Mouse (Mus musculus): ENCODE measurements at regions not wholly inside any gene's neighbourhood (a gene's known extent, or its start where the extent isn't known, plus 50 kb on each side); places are given as distances from the start of the nearest gene placed in this dataset.

DNA sequence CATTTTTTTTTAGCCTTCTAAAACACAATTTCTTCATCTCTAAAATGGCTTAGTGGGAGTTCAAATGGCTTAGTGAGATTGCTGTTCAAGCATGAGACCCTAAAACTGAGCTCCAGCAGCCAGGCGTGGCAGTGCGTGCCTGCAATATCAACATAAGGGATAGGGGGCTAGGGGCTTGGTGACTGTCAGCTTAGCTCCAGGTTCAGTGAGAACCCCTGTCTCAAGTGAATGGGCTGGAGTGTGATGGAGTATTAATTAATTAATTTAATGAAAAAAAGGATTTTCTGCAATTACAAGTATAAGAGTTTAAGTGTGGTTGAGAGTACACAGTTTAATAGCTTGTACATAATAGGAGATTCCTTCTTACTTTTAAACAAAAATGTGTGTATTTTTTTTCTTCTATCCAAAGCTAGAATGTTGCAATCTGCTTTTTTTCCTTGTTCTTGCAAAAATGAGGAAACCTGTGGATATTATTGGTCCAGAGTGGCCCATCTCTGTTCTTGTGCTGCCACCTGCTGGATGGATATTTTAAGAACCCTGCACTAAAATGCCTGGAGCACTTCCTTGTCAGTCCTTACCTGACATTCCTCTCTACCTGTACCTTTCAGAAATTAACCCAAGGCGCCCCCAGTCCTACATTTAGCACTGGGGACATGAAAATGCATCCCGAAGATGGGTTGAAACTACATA is 54.0 kb upstream of the Usp47 start:
- H3K27ac ChIP-seq: no peak overlapping the region
- H3K4me1 ChIP-seq: peaks cover 7% of the 10 kb centered on the region; the same call in 1 of the 2 replicates
- no peak overlapping the region for H3K9ac ChIP-seq
- H3K4me3 ChIP-seq: no peak overlapping the region
- no peak for ATAC-seq (ENCODE audit: low FRiP score)
- H3K9me3 ChIP-seq (replicated peaks): no peaks in the 10 kb centered on the region
- 58% methylated on average over 4 of the region's 4 CpGs for WGBS
- H3K4me2 ChIP-seq (replicated peaks): no peak overlapping the region
- no peaks in the 10 kb centered on the region for H3K27me3 ChIP-seq
- H3K36me3 ChIP-seq: no peaks in the 10 kb centered on the region

DNA sequence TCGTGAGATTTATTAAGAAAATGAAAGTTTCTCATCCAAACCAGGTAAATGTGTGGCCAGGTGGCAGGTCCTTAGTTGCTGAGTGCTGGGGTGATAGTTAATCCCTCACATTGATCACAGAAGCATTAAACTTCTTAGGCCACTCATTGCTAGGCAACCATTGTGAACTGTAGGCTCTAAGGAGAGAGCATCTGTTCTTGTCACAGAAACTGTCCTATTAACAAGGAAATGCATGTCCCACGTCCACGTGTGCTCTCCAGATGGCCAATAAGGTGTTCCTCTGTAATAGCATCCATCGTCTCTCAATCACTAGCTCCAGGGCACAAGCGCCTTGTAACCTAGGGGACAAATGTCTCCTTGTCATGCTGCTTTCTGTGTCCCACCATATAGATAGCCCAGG is 55.0 kb upstream of the Usp47 start:
- Histone ChIP-seq H3K27ac (no peak overlapping the region), H3K27me3 (no peaks in the 10 kb centered on the region), H3K4me2 (replicated peaks) (no peak overlapping the region), H3K4me1 (peaks cover 7% of the 10 kb centered on the region; the same call in 1 of the 2 replicates), H3K4me3 (no peak overlapping the region), H3K36me3 (no peaks in the 10 kb centered on the region), H3K9me3 (replicated peaks) (no peaks in the 10 kb centered on the region), H3K9ac (no peak overlapping the region)
- ATAC-seq (ENCODE audit: low FRiP score): no peak
- WGBS: 55% methylated on average over 5 of the region's 5 CpGs

- no peaks in the 10 kb centered on the region for H3K27me3 ChIP-seq
- no peaks in the 10 kb centered on the region for H3K9me3 ChIP-seq (replicated peaks)
- no peak overlapping the region for H3K9ac ChIP-seq
- ATAC-seq (ENCODE audit: low FRiP score): no peak
- H3K4me3 ChIP-seq: no peak overlapping the region
- no peak overlapping the region for H3K27ac ChIP-seq
- 89% methylated on average over 3 of the region's 3 CpGs for WGBS
- no peak overlapping the region for H3K4me2 ChIP-seq (replicated peaks)
- no peaks in the 10 kb centered on the region for H3K36me3 ChIP-seq
- H3K4me1 ChIP-seq: peaks cover 7% of the 10 kb centered on the region; the same call in 1 of the 2 replicates
Observed at GRCm38 (mm10) chr7:111966716-111967115, 56.6 kb upstream of the Usp47 start.

GRCm38 (mm10) chr7:111963969-111964368 is 59.3 kb upstream of the Usp47 start:
- H3K36me3 ChIP-seq: no peaks in the 10 kb centered on the region
- no peak for ATAC-seq (ENCODE audit: low FRiP score)
- no peak overlapping the region for H3K4me3 ChIP-seq
- H3K9ac ChIP-seq: no peak overlapping the region
- no peaks in the 10 kb centered on the region for H3K9me3 ChIP-seq (replicated peaks)
- H3K27ac ChIP-seq: no peak overlapping the region
- H3K27me3 ChIP-seq: no peaks in the 10 kb centered on the region
- no peak overlapping the region for H3K4me2 ChIP-seq (replicated peaks)
- 81% methylated on average over 1 of the region's 1 CpGs for WGBS
- H3K4me1 ChIP-seq: peaks cover 7% of the 10 kb centered on the region; the same call in 1 of the 2 replicates

DNA sequence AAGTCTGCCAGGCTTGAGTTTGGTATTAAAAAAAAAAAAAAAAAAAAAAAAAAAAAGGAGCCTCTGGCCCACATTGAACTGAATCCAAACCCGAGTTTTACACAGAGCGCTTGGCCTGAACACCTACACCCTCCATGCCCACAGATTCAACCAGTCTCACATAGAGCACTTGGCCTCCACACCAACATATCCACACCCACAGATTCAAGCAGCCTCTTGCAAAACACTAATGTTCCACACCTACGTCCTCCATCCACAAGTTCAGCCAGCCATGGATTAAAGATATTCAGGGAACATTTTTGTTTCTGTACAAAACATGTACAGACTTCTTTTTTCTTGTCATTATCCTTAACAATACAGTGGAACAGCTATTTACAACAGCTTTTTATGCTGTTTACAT is 63.3 kb upstream of the Usp47 start:
- Histone ChIP-seq H3K9me3 (replicated peaks) (no peaks in the 10 kb centered on the region; the same call in 1 of the 2 replicates), H3K4me3 (no peak overlapping the region), H3K4me2 (replicated peaks) (no peak overlapping the region), H3K9ac (no peak overlapping the region), H3K4me1 (no peaks in the 10 kb centered on the region), H3K36me3 (no peaks in the 10 kb centered on the region), H3K27ac (no peak overlapping the region), H3K27me3 (no peaks in the 10 kb centered on the region)
- no peak for ATAC-seq (ENCODE audit: low FRiP score)
- WGBS: 90% methylated on average over 3 of the region's 3 CpGs

GRCm38 (mm10) chr7:111956671-111957070 is 66.6 kb upstream of the Usp47 start:
- no peak overlapping the region for H3K4me2 ChIP-seq (replicated peaks)
- no peaks in the 10 kb centered on the region for H3K27me3 ChIP-seq
- H3K9ac ChIP-seq: no peak overlapping the region
- H3K27ac ChIP-seq: no peak overlapping the region
- H3K9me3 ChIP-seq (replicated peaks): no peaks in the 10 kb centered on the region; the same call in 1 of the 2 replicates
- WGBS: 68% methylated on average over 2 of the region's 2 CpGs
- ATAC-seq (ENCODE audit: low FRiP score): no peak
- H3K4me3 ChIP-seq: no peak overlapping the region
- H3K4me1 ChIP-seq: no peaks in the 10 kb centered on the region
- no peaks in the 10 kb centered on the region for H3K36me3 ChIP-seq

GRCm38 (mm10) chr7:111939631-111940030 is 83.7 kb upstream of the Usp47 start:
- WGBS: 90% methylated on average over 4 of the region's 4 CpGs
- ATAC-seq (ENCODE audit: low FRiP score): no peak
- Histone ChIP-seq H3K9ac (no peak overlapping the region), H3K9me3 (replicated peaks) (no peaks in the 10 kb centered on the region), H3K36me3 (no peaks in the 10 kb centered on the region), H3K4me2 (replicated peaks) (no peak overlapping the region), H3K4me1 (no peaks in the 10 kb centered on the region), H3K27me3 (no peaks in the 10 kb centered on the region), H3K27ac (no peak overlapping the region), H3K4me3 (no peak overlapping the region)

DNA sequence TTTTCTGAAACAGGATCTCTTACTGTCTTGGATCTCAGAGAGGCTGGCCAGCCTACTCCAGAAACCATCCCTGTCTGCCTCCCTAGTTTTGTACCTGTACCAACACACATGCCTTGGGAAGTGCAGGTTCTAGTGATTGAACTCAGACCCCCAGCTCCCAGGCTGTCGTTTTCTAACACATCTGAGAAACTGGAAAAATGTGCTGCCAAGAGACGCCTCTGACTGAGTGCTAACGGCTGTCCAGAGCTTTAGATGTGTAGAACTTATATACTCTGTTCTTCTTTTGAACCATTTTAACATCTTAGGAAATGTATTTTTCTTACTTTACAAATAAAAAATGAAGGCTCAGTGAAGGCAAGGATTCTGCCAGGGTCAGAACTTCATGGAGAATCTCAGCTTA is 85.8 kb upstream of the Usp47 start:
- Histone ChIP-seq H3K27ac (no peak overlapping the region), H3K9ac (no peak overlapping the region), H3K4me1 (no peaks in the 10 kb centered on the region), H3K4me2 (replicated peaks) (no peak overlapping the region), H3K9me3 (replicated peaks) (no peaks in the 10 kb centered on the region), H3K4me3 (no peak overlapping the region), H3K27me3 (no peaks in the 10 kb centered on the region), H3K36me3 (no peaks in the 10 kb centered on the region)
- WGBS: 87% methylated on average over 3 of the region's 3 CpGs
- ATAC-seq (ENCODE audit: low FRiP score): no peak

GRCm38 (mm10) chr7:111937102-111937501 is 86.2 kb upstream of the Usp47 start:
- no peak for ATAC-seq (ENCODE audit: low FRiP score)
- H3K27me3 ChIP-seq: no peaks in the 10 kb centered on the region

GRCm38 (mm10) chr7:111932725-111933124 is 90.6 kb upstream of the Usp47 start:
- no peak for ATAC-seq (ENCODE audit: low FRiP score)
- H3K4me2 ChIP-seq (replicated peaks): no peak overlapping the region
- WGBS: 91% methylated on average over 2 of the region's 2 CpGs
- no peaks in the 10 kb centered on the region for H3K9me3 ChIP-seq (replicated peaks)
- H3K9ac ChIP-seq: no peak overlapping the region
- no peak overlapping the region for H3K4me3 ChIP-seq
- no peak overlapping the region for H3K27ac ChIP-seq
- no peaks in the 10 kb centered on the region for H3K36me3 ChIP-seq
- no peaks in the 10 kb centered on the region for H3K27me3 ChIP-seq
- no peaks in the 10 kb centered on the region for H3K4me1 ChIP-seq

More at GRCm38 (mm10) chr7:111937102-111937501, 86.2 kb upstream of the Usp47 start:
- Histone ChIP-seq H3K4me2 (replicated peaks) (no peak overlapping the region), H3K9ac (no peak overlapping the region), H3K27ac (no peak overlapping the region), H3K4me3 (no peak overlapping the region), H3K4me1 (no peaks in the 10 kb centered on the region), H3K9me3 (replicated peaks) (no peaks in the 10 kb centered on the region), H3K36me3 (no peaks in the 10 kb centered on the region)
- 80% methylated on average over 2 of the region's 2 CpGs for WGBS

DNA sequence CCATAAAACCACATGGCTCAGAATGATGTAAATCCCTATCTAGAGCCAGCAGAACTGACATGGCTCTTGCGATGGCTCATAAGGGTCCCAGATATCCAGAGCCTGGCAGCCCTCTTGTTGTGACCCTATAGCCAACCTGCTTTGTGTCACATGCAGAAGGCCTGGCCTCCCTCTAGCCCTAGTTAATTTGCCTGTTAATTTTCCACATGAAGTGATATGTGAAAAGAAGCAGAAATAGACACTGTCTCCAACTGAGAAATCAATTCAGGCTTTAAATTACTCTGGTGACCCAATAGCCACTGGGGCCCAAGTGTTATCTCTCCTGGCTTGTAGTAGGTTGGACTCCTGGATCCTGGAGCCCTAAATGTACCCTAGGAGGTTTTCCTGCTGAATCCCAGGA is 103.3 kb upstream of the Usp47 start:
- Histone ChIP-seq H3K27me3 (no peaks in the 10 kb centered on the region), H3K36me3 (no peaks in the 10 kb centered on the region), H3K4me2 (replicated peaks) (no peak overlapping the region), H3K9ac (no peak overlapping the region), H3K4me1 (no peaks in the 10 kb centered on the region), H3K4me3 (no peak overlapping the region), H3K27ac (no peak overlapping the region), H3K9me3 (replicated peaks) (no peaks in the 10 kb centered on the region)
- ATAC-seq (ENCODE audit: low FRiP score): no peak
- WGBS: 89% methylated on average over 1 of the region's 1 CpGs

- H3K27ac ChIP-seq: no peak overlapping the region
- no peaks in the 10 kb centered on the region for H3K27me3 ChIP-seq
- no peak overlapping the region for H3K4me2 ChIP-seq (replicated peaks)
- H3K4me3 ChIP-seq: no peak overlapping the region
- H3K4me1 ChIP-seq: no peaks in the 10 kb centered on the region
- ATAC-seq (ENCODE audit: low FRiP score): no peak
- no peak overlapping the region for H3K9ac ChIP-seq
- WGBS: 92% methylated on average over 7 of the region's 7 CpGs
- H3K36me3 ChIP-seq: no peaks in the 10 kb centered on the region
- no peaks in the 10 kb centered on the region; the same call in 1 of the 2 replicates for H3K9me3 ChIP-seq (replicated peaks)
Observed at GRCm38 (mm10) chr7:111903741-111904231, 119.5 kb upstream of the Usp47 start.

GRCm38 (mm10) chr7:111897016-111897415 is 117.2 kb upstream of the Galnt18 start:
- Histone ChIP-seq H3K27me3 (no peaks in the 10 kb centered on the region), H3K9ac (no peak overlapping the region), H3K4me2 (replicated peaks) (no peak overlapping the region), H3K9me3 (replicated peaks) (no peaks in the 10 kb centered on the region; the same call in 1 of the 2 replicates), H3K4me3 (no peak overlapping the region), H3K36me3 (no peaks in the 10 kb centered on the region), H3K27ac (no peak overlapping the region), H3K4me1 (peaks cover 7% of the 10 kb centered on the region; the same call in 1 of the 2 replicates)
- 92% methylated on average over 1 of the region's 1 CpGs for WGBS
- no peak for ATAC-seq (ENCODE audit: low FRiP score)

Data from hindbrain, embryonic 12.5 days (tissue).